Mouse (Mus musculus) liver, postnatal 0 days (tissue): ENCODE results near the gene Robo4. TPM values are rescaled to one million over a fixed set of nuclear protein-coding genes. Genes with fewer than 3 reads are reported as not detected.

Experiments
- ATAC-seq: fragments of 200-750 bp; cut with Nextera tagmentation; 2 replicates; pipeline ENCODE4 v1.8.0; 2017; ENCODE audit warnings: mild to moderate bottlenecking, moderate library complexity
- DNase-seq: peaks from one replicate; pipeline ENCODE4 v3.0.0-alpha.2; 2016
- H3K27ac ChIP-seq: fragments of 300-500 bp; sonication (generic); 2 replicates; pipeline ENCODE4 v1.5.1; 2014; ENCODE audit warnings: antibody characterized with exemption, moderate library complexity, mild to moderate bottlenecking, low read depth
- H3K27me3 ChIP-seq: fragments of 300-500 bp; sonication (generic); 2 replicates; pipeline ENCODE4 v1.6.1; 2014; ENCODE audit warnings: low read length, control low read depth, mixed read lengths; ENCODE audit not compliant: insufficient read depth
- H3K36me3 ChIP-seq: fragments of 300-500 bp; sonication (generic); replicated peaks from 2 replicates; pipeline ENCODE4 v1.6.1; 2014; ENCODE audit warnings: mild to moderate bottlenecking, control low read depth, low read length, moderate library complexity, mixed read lengths; ENCODE audit not compliant: insufficient read depth
- H3K4me1 ChIP-seq: fragments of 300-500 bp; sonication (generic); 2 replicates; pipeline ENCODE4 v1.6.1; 2014; ENCODE audit warnings: antibody characterized with exemption, mild to moderate bottlenecking, control low read depth; ENCODE audit not compliant: insufficient read depth
- H3K4me2 ChIP-seq: fragments of 300-500 bp; sonication (generic); 2 replicates; pipeline ENCODE4 v1.6.1; 2014; ENCODE audit warnings: low read depth, mild to moderate bottlenecking, low read length, moderate library complexity, mixed read lengths
- H3K4me3 ChIP-seq: fragments of 300-500 bp; sonication (generic); 2 replicates; pipeline ENCODE4 v1.5.1; 2014; ENCODE audit warnings: low read depth, low read length
- H3K9ac ChIP-seq: fragments of 300-500 bp; sonication (generic); replicated peaks from 2 replicates; pipeline ENCODE4 v1.6.1; 2014; ENCODE audit warnings: mild to moderate bottlenecking, moderate library complexity
- H3K9me3 ChIP-seq: fragments of 300-500 bp; sonication (generic); 2 replicates; pipeline ENCODE4 v1.6.1; 2016; ENCODE audit warnings: mild to moderate bottlenecking, control low read depth, low read length, mixed read lengths
- CTCF ChIP-seq: sonication (generic); IDR thresholded peaks from 2 replicates; pipeline ENCODE4 v1.5.1; 2016; ENCODE audit warnings: antibody characterized with exemption, low read depth
- EP300 ChIP-seq: IDR thresholded peaks from 2 replicates; pipeline ENCODE4 v1.6.1; 2016; ENCODE audit warnings: antibody characterized with exemption, low read depth, mild to moderate bottlenecking
- WGBS: fragments of 180-500 bp; shearing (Covaris S2); extraction: QIAGEN DNeasy Blood & Tissue Kit; methylation state at CpG from one replicate; pipeline ENCODE4 v1.1.7; 2014; ENCODE audit not compliant: insufficient replicate concordance; 5-methylcytosine and 5-hydroxymethylcytosine counted together
- polyA plus RNA-seq: library from polyadenylated mRNA; unstranded; fragments of >200 nt; fragmentation: Nextera tagmentation; extraction: Ambion mirVana; gene quantifications from 2 replicates; pipeline ENCODE4 v1.2.1, GENCODE M21; 2015

The Robo4 gene
- polyA plus RNA-seq, 1 experiment from 2014 or later: 2.5 TPM

DNA sequence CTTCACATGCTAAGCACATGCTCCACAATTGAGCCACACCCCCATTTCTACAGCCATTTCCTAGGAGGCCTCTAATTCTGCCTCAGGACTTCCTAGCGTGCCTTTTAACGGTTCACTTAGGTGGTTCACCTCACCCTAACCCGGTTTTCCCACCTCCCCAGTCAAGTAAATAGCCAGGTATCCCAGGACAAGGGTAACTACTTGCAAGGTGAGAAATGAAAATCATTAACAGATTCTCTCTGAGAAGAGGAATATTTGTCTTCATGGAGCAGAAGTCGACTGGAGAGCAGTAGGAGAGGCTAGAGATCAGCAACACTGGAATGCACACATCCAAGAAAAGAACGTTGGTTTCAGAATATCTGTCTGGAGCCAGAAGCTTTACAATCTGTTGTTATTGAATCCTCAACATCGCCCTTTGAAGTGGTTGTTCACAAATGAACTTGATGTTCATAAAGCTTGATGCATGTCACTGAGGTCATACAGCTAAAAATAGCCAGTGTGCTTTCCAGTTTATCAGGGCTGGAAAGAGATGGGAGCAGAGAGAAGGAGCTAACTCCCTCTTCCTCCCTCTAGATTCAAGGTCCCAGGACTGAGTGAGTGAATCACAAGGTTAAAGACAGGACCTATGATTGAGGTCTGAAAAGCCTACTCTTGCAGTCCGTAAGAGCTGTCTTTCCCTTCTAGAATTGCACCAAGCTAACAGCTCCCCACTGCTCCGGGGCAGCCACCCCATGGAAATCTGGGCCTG lies 8.2 kb downstream of the Robo4 start:
- Histone ChIP-seq H3K4me1 (no peaks in the 10 kb centered on the region), H3K4me3 (no peak overlapping the region), H3K27me3 (0 out of 2 replicates have a peak, but pooled peaks cover 6% of the 10 kb centered on the region), H3K36me3 (no peaks in the 10 kb centered on the region), H3K9ac (no peak overlapping the region), H3K4me2 (no peak overlapping the region), H3K9me3 (no peaks in the 10 kb centered on the region), H3K27ac (no peak overlapping the region)
- DNase-seq: no peak
- WGBS: 60% methylated on average over 8 of the region's 8 CpGs
- ATAC-seq: no peak
- TF ChIP-seq CTCF (no peak), EP300 (no peak)

DNA sequence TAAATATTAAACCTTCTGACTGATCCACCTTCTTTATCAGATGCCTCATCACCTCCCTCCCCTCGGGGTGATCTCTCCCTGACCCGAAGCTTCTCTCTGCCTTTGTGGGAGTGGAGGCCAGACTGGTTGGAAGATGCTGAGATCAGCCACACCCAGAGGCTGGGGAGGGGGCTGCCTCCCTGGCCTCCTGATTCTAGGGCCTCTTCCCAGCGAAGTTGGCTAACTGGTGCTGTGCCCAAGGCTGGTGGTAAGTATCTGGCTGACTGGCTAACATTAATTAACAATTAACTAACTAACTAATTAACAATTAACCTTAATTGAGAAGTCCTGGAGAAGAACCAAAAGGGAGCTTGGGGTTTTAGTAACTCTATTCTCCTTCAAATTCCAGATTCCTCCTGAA lies 11.3 kb downstream of the Robo4 start:
- H3K9me3 ChIP-seq: no peaks in the 10 kb centered on the region
- TF ChIP-seq CTCF: no peak
- TF ChIP-seq EP300: no peak
- WGBS: 58% methylated on average over 3 of the region's 3 CpGs
- H3K4me2 ChIP-seq: no peak overlapping the region
- no peaks in the 10 kb centered on the region for H3K4me1 ChIP-seq
- no peak overlapping the region for H3K4me3 ChIP-seq
- ATAC-seq (no peak), DNase-seq (no peak)
- no peaks in the 10 kb centered on the region for H3K36me3 ChIP-seq
- no peak overlapping the region for H3K9ac ChIP-seq
- H3K27ac ChIP-seq: no peak overlapping the region
- 0 out of 2 replicates have a peak, but pooled peaks cover 1% of the 10 kb centered on the region for H3K27me3 ChIP-seq

DNA sequence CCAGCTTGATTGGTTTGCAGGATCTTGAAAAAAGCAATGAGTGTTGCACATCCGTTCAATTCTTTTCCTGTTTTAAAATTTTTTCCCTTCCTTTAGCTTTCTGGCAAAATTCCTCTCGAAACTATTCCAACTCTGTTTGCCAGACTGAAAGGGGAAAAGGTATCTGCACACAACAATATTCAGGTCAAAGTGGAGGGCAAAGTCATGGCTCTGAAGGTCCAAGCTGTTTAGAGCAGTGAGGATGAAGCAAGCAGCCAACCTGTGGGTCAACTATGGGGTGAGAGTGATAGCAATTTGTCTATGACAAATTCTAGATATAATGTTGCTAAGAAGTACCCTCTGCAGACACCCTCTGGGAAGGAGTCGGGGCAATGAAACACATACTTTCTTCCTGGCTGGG lies 13.0 kb downstream of the Robo4 start:
- Histone ChIP-seq H3K4me2 (no peak overlapping the region), H3K4me1 (no peaks in the 10 kb centered on the region), H3K36me3 (no peaks in the 10 kb centered on the region), H3K9ac (no peak overlapping the region), H3K9me3 (no peaks in the 10 kb centered on the region), H3K27ac (no peak overlapping the region), H3K27me3 (no peaks in the 10 kb centered on the region), H3K4me3 (no peak overlapping the region)
- ATAC-seq (no peak), DNase-seq (no peak)
- WGBS: 65% methylated on average over 3 of the region's 3 CpGs
- TF ChIP-seq CTCF (no peak), EP300 (no peak)

DNA sequence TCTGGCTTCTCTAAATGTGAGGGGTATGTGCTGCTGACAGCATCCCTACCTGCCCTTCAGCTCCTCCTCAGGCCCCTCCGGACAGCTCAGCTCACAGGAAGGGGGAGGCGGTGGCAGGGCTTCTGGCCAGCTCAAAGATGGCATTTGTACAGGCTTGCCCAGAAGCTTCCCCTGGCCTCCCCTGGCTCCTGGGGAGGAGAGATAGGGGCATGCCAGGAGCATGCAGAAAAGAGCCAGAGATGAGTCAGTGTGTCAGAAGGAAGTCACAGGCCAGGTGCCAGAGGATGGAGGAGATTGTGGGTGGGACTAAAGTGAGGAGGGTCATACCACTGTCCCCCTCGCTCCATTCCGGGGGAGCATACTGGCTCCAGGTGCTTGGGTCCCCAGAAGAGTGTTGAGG lies 17.1 kb downstream of the Robo4 start:
- Histone ChIP-seq H3K4me2 (no peak overlapping the region), H3K4me1 (peaks cover 6% of the 10 kb centered on the region; the same call in 1 of the 2 replicates), H3K4me3 (no peak overlapping the region), H3K9me3 (no peaks in the 10 kb centered on the region), H3K27me3 (0 out of 2 replicates have a peak, but pooled peaks cover 5% of the 10 kb centered on the region), H3K36me3 (no peaks in the 10 kb centered on the region), H3K27ac (no peak overlapping the region), H3K9ac (no peak overlapping the region)
- WGBS: 77% methylated on average over 4 of the region's 4 CpGs
- ATAC-seq: no peak
- TF ChIP-seq EP300 (no peak), CTCF (no peak)
- no peak for DNase-seq

DNA sequence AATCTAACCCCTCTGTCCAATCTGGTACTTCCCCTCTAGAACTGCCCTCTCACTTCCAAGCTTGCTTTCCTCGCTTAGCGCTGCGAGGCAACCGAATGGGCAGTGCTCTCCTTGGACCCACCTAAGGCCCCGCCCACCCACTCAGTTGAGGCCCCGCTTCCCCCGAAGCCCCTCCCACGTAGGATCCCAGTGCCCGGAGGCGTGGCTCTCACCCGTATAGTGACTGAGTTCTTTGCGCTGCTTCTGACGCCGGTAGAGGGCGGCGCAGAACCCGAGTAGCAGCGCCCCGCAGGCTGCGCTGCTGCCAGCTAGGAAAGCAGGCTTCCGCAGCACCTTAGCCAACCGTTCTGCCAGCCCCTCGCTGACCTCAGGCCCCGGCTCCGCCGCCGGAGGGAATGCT lies 19.0 kb downstream of the Robo4 start:
- Histone ChIP-seq H3K4me1 (peaks cover 6% of the 10 kb centered on the region; the same call in 1 of the 2 replicates), H3K4me3 (peak overlapping the region; percentile 26), H3K36me3 (no peaks in the 10 kb centered on the region), H3K9ac (peak overlapping the region; percentile 54; the same call in 1 of the 2 replicates), H3K27ac (no peak overlapping the region), H3K4me2 (peak overlapping the region; percentile 73), H3K9me3 (no peaks in the 10 kb centered on the region), H3K27me3 (0 out of 2 replicates have a peak, but pooled peaks cover 5% of the 10 kb centered on the region)
- TF ChIP-seq EP300 (no peak), CTCF (peak; percentile 68)
- 2% methylated on average over 27 of the region's 27 CpGs for WGBS
- ATAC-seq (peak; percentile 93), DNase-seq (peak; percentile 89)

DNA sequence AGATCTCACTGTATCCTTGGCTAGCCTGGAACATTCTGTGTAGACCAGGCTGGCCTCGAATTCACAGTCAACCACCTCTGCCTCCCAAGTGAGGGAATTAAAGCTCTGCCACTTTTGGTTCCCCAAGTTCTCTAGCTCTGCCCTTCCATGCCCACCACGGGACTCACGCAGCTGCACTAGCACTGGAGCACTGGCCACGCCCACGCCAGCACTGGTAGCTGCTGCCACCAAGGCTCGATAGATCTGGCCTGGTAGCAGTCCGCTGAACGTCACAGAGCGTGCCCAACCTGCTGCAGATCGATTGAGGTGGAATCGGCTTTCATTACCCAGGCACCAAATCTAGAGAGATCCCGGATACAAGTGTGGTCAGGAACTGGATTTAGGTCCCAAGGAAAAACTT lies 19.5 kb downstream of the Robo4 start:
- Histone ChIP-seq H3K27me3 (0 out of 2 replicates have a peak, but pooled peaks cover 5% of the 10 kb centered on the region), H3K4me1 (peaks cover 6% of the 10 kb centered on the region; the same call in 1 of the 2 replicates), H3K4me3 (peak overlapping the region; percentile 26; the same call in 1 of the 2 replicates), H3K36me3 (no peaks in the 10 kb centered on the region), H3K9me3 (no peaks in the 10 kb centered on the region), H3K27ac (no peak overlapping the region), H3K9ac (peak overlapping the region; percentile 54; the same call in 1 of the 2 replicates), H3K4me2 (peak overlapping the region; percentile 73)
- ATAC-seq (peak; percentile 32), DNase-seq (peak; percentile 37)
- 22% methylated on average over 12 of the region's 12 CpGs for WGBS
- TF ChIP-seq CTCF: no peak
